Mouse (Mus musculus): ENCODE measurements at regions not wholly inside any gene's neighbourhood (a gene's known extent, or its start where the extent isn't known, plus 50 kb on each side); places are given as distances from the start of the nearest gene placed in this dataset.
A peak's percentile ranks its signal among the peaks of the same experiment; 100 is the strongest.
"Not testable (repeated sequence)": the region's sequence is repeated elsewhere in the genome, so short reads cannot be mapped to it uniquely, and the experiment has no call there.

DNA sequence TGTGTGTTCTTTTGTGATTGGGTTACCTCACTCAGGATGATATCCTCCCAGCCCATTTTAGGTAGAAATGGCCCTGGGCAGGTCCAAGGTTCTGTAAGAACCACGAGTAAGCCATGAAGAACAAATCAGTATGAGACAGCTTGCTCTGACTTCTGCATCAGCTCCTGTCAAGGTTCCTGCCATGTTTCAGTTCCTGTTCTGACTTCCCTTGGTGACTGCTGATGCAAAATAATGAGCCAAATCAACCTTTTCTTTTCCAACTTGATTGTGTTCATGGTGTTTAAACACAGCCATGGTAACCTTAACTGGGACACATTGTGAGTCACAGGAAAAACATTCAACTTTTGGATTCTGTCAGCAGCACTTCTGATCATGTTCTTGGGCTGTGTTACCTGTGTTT is 667.4 kb upstream of the Igfbp7 start:
- no peak for ATAC-seq (ENCODE audit: insufficient read depth, low FRiP score, low read depth)
- H3K4me2 ChIP-seq = no peak overlapping the region
- no peak overlapping the region for H3K4me3 ChIP-seq (replicated peaks)
- H3K27me3 ChIP-seq (replicated peaks) = no peaks in the 10 kb centered on the region
- H3K9me3 ChIP-seq = no peaks in the 10 kb centered on the region
- no peaks in the 10 kb centered on the region for H3K4me1 ChIP-seq
- no peaks in the 10 kb centered on the region for H3K36me3 ChIP-seq
- no peak overlapping the region for H3K9ac ChIP-seq
- 55% methylated on average over 1 of the region's 1 CpGs for WGBS
- H3K27ac ChIP-seq = no peak overlapping the region

GRCm38 (mm10) chr5:78032554-78033250 is 624.9 kb upstream of the Igfbp7 start:
- Histone ChIP-seq H3K9ac (no peak overlapping the region), H3K36me3 (no peaks in the 10 kb centered on the region), H3K4me3 (replicated peaks) (no peak overlapping the region), H3K27ac (no peak overlapping the region), H3K4me2 (no peak overlapping the region), H3K4me1 (no peaks in the 10 kb centered on the region), H3K9me3 (no peaks in the 10 kb centered on the region), H3K27me3 (replicated peaks) (no peaks in the 10 kb centered on the region)
- 64% methylated on average over 4 of the region's 4 CpGs for WGBS
- no peak for ATAC-seq (ENCODE audit: insufficient read depth, low FRiP score, low read depth)

- WGBS = 83% methylated on average over 4 of the region's 4 CpGs
Measured at GRCm38 (mm10) chr5:78017523-78017922, 609.7 kb upstream of the Igfbp7 start.

DNA sequence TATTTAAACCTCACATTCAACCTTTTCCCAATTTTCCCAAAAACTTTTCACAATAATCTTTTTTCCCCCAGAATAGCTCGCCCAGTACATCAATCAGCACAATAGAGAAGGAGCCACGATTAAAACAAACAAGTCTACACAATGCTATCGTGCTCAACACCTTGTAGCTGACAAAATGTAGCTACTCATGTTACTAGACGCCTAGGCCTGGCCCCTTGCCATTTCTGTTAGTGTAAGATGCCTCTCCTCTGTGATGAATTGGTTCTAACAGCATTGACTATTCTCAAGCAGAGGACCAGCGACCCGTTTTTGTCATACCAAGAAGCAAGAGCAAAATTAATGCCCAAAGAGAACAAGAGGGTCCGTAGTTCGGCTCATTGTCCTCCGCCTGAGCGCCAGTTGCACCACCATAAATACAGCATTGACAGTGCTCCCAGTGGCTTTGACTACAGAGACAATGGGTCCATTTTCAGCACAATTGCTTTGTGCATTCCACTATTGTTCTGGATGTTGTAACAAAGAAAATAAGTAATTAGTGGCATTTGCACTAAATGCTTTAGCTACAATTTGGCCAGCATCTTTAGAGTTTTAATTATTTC is 578.7 kb upstream of the Igfbp7 start:
- Histone ChIP-seq H3K9me3 (no peaks in the 10 kb centered on the region), H3K4me1 (no peaks in the 10 kb centered on the region), H3K27ac (no peak overlapping the region), H3K36me3 (no peaks in the 10 kb centered on the region), H3K9ac (no peak overlapping the region), H3K4me2 (no peak overlapping the region), H3K4me3 (replicated peaks) (no peak overlapping the region), H3K27me3 (replicated peaks) (no peaks in the 10 kb centered on the region)
- ATAC-seq (ENCODE audit: insufficient read depth, low FRiP score, low read depth) = no peak
- 67% methylated on average over 10 of the region's 10 CpGs for WGBS

More at GRCm38 (mm10) chr5:78017523-78017922, 609.7 kb upstream of the Igfbp7 start:
- H3K9ac ChIP-seq = no peak overlapping the region
- ATAC-seq (ENCODE audit: insufficient read depth, low FRiP score, low read depth) = no peak
- no peak overlapping the region for H3K4me2 ChIP-seq
- H3K4me3 ChIP-seq (replicated peaks) = no peak overlapping the region
- H3K27me3 ChIP-seq (replicated peaks) = no peaks in the 10 kb centered on the region
- H3K36me3 ChIP-seq = no peaks in the 10 kb centered on the region
- H3K27ac ChIP-seq = no peak overlapping the region
- H3K4me1 ChIP-seq = no peaks in the 10 kb centered on the region
- no peaks in the 10 kb centered on the region for H3K9me3 ChIP-seq

- Histone ChIP-seq H3K9me3 (no peaks in the 10 kb centered on the region), H3K4me2 (no peak overlapping the region), H3K4me3 (replicated peaks) (no peak overlapping the region), H3K27ac (no peak overlapping the region), H3K4me1 (no peaks in the 10 kb centered on the region), H3K27me3 (replicated peaks) (no peaks in the 10 kb centered on the region), H3K9ac (no peak overlapping the region), H3K36me3 (no peaks in the 10 kb centered on the region)
- no peak for ATAC-seq (ENCODE audit: insufficient read depth, low FRiP score, low read depth)
- 68% methylated on average over 1 of the region's 1 CpGs for WGBS
Measured at GRCm38 (mm10) chr5:77985269-77985668, 577.4 kb upstream of the Igfbp7 start.

- WGBS = 79% methylated on average over 4 of the region's 4 CpGs
- not testable (repeated sequence) for H3K27ac ChIP-seq; H3K36me3 ChIP-seq; H3K4me1 ChIP-seq; ATAC-seq (ENCODE audit: insufficient read depth, low FRiP score, low read depth); H3K27me3 ChIP-seq (replicated peaks); H3K4me3 ChIP-seq (replicated peaks); H3K4me2 ChIP-seq; H3K9ac ChIP-seq; H3K9me3 ChIP-seq
Measured at GRCm38 (mm10) chr5:77940021-77940420, 532.2 kb upstream of the Igfbp7 start.

DNA sequence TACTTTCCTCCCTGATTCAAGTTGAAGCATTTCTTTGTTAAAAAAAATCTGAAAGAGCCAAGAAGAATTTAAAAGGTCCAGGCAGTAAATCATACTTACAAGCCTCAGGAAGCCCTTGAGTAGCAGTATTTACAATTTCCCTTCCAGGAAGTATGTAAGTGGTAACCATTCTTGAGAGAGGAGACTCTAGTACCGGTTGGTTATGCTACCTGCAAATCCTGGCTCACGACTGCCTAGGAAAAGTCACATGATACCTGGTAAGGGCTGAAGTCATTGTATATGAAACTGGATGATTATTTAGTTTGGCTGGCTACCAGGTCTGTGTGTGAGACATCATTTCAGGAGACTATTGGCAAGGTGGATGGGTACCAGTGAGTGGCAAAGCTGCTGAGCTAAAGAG is 524.0 kb upstream of the Igfbp7 start:
- Histone ChIP-seq H3K4me3 (replicated peaks) (no peak overlapping the region), H3K4me1 (no peaks in the 10 kb centered on the region), H3K9ac (no peak overlapping the region), H3K9me3 (no peaks in the 10 kb centered on the region), H3K27me3 (replicated peaks) (no peaks in the 10 kb centered on the region), H3K4me2 (no peak overlapping the region), H3K27ac (no peak overlapping the region), H3K36me3 (no peaks in the 10 kb centered on the region)
- ATAC-seq (ENCODE audit: insufficient read depth, low FRiP score, low read depth) = no peak
- 61% methylated on average over 2 of the region's 2 CpGs for WGBS

GRCm38 (mm10) chr5:77921186-77921585 is 513.3 kb upstream of the Igfbp7 start:
- H3K9me3 ChIP-seq = no peaks in the 10 kb centered on the region
- no peak overlapping the region for H3K27ac ChIP-seq
- 58% methylated on average over 2 of the region's 2 CpGs for WGBS
- H3K9ac ChIP-seq = no peak overlapping the region
- no peaks in the 10 kb centered on the region for H3K27me3 ChIP-seq (replicated peaks)
- no peaks in the 10 kb centered on the region for H3K4me1 ChIP-seq
- no peak overlapping the region for H3K4me2 ChIP-seq
- H3K4me3 ChIP-seq (replicated peaks) = no peak overlapping the region
- H3K36me3 ChIP-seq = no peaks in the 10 kb centered on the region
- no peak for ATAC-seq (ENCODE audit: insufficient read depth, low FRiP score, low read depth)

GRCm38 (mm10) chr5:77917086-77917676 is 509.3 kb upstream of the Igfbp7 start:
- Histone ChIP-seq H3K27ac (no peak overlapping the region), H3K9me3 (no peaks in the 10 kb centered on the region), H3K36me3 (no peaks in the 10 kb centered on the region), H3K4me3 (replicated peaks) (no peak overlapping the region), H3K27me3 (replicated peaks) (no peaks in the 10 kb centered on the region), H3K4me2 (no peak overlapping the region), H3K9ac (no peak overlapping the region), H3K4me1 (no peaks in the 10 kb centered on the region)
- ATAC-seq (ENCODE audit: insufficient read depth, low FRiP score, low read depth) = peak; percentile 53; the same call in 1 of the 2 replicates
- WGBS = 62% methylated on average over 7 of the region's 7 CpGs

- Histone ChIP-seq H3K4me3 (replicated peaks) (no peak overlapping the region), H3K4me2 (no peak overlapping the region), H3K9me3 (no peaks in the 10 kb centered on the region), H3K9ac (no peak overlapping the region), H3K4me1 (no peaks in the 10 kb centered on the region), H3K27ac (no peak overlapping the region), H3K27me3 (replicated peaks) (no peaks in the 10 kb centered on the region), H3K36me3 (no peaks in the 10 kb centered on the region)
- WGBS = 61% methylated on average over 2 of the region's 2 CpGs
- no peak for ATAC-seq (ENCODE audit: insufficient read depth, low FRiP score, low read depth)
Measured at GRCm38 (mm10) chr5:77916375-77916774, 508.5 kb upstream of the Igfbp7 start.

GRCm38 (mm10) chr5:77909218-77909617 is 501.4 kb upstream of the Igfbp7 start:
- H3K9ac ChIP-seq = no peak overlapping the region
- no peaks in the 10 kb centered on the region for H3K27me3 ChIP-seq (replicated peaks)
- ATAC-seq (ENCODE audit: insufficient read depth, low FRiP score, low read depth) = no peak
- H3K36me3 ChIP-seq = no peaks in the 10 kb centered on the region
- H3K27ac ChIP-seq = no peak overlapping the region
- no peak overlapping the region for H3K4me3 ChIP-seq (replicated peaks)
- no peaks in the 10 kb centered on the region for H3K4me1 ChIP-seq
- WGBS = 49% methylated on average over 6 of the region's 6 CpGs
- no peaks in the 10 kb centered on the region for H3K9me3 ChIP-seq
- no peak overlapping the region for H3K4me2 ChIP-seq

DNA sequence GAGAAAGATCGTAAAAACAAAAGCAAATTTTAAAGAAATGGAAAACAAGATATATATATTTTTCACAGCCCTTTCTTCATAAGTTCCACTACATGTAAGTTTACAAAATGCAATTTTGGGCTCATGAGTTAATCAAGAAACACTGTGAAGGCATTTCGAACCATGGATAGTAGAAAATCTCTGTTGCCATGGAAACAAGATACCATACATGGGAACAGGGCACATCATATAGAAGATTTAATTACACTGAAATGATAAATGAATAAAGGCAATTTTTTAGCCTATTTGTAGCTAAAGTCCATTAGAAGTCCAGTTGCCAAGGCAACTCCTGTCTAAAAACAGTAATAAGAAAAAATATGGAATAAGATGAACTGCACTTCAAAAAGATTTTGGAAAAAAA is 484.2 kb upstream of the Igfbp7 start:
- not testable (repeated sequence) for H3K27me3 ChIP-seq (replicated peaks); H3K9me3 ChIP-seq; ATAC-seq (ENCODE audit: insufficient read depth, low FRiP score, low read depth); H3K4me2 ChIP-seq; H3K4me3 ChIP-seq (replicated peaks); H3K36me3 ChIP-seq; H3K27ac ChIP-seq; H3K4me1 ChIP-seq; H3K9ac ChIP-seq
- WGBS = 75% methylated on average over 2 of the region's 2 CpGs

Measured in stomach, embryonic 15.5 days (tissue).